Mouse (Mus musculus): ENCODE measurements around the gene Klhl24.

- TF ChIP-seq CTCF (IDR thresholded peaks at IDR 0.05; ENCODE audit: low read depth) (no peak), EP300 (IDR thresholded peaks at IDR 0.05; ENCODE audit: low read depth) (no peak)
Observed at GRCm38 (mm10) chr16:20086976-20087375, 10.4 kb upstream of the Klhl24 start.
